Mouse (Mus musculus): ENCODE data around the gene Morc1. TPM values are rescaled to one million over a fixed set of nuclear protein-coding genes. Genes with fewer than 3 reads are reported as not detected.

Morc1 gene
- polyA plus RNA-seq, 1 experiment from 2014 or later = not detected

DNA sequence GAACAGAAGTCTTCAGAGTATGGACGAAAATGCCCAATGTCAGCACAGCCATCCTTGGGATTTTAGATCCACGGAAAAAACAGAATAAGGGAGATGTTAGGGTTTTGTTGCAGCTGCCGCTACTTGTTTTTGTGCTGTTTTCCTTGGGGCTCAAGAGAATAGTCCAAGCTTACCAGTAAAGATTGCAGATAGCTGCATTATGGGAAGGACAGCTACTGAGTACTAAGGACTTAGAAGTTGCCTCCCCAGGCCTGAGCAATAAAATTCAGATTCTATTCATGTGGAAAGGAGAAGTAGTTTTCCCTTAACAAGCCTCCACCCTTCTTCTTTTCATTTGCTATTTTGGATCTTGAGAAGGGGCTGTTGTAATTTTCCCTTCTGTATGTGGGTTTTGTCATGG is 177.2 kb downstream of the Morc1 start:
- Histone ChIP-seq H3K36me3 (no peaks in the 10 kb centered on the region), H3K27me3 (no peaks in the 10 kb centered on the region), H3K4me3 (no peak overlapping the region), H3K9ac (no peak overlapping the region), H3K4me1 (no peaks in the 10 kb centered on the region), H3K27ac (no peak overlapping the region), H3K9me3 (no peaks in the 10 kb centered on the region), H3K4me2 (no peak overlapping the region)
- ATAC-seq (ENCODE audit: insufficient number of reproducible peaks, insufficient read depth, low FRiP score, low TSS enrichment, low read depth) = no peak
- WGBS = 89% methylated on average over 3 of the region's 3 CpGs

DNA sequence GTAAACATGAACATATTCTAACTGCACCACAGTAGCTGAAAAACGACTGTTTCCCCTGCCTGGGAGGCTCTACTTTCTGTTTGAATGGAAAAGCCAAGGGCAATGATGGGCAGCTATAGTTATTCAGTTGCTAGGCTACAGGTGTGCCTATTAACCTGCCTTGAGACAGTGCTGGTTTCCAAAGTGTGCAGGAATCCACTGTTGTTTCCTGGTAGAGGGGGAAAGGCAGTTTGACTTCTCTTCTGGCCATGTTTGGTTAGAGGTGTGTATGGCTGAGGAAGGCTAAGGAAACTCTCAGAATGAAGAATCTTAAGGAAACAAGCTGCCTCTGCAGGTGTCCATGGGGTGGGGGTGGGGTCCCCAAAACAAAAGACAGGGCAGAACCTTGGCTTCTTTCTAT is 179.8 kb downstream of the Morc1 start:
- WGBS = 44% methylated on average over 1 of the region's 1 CpGs
- H3K9me3 ChIP-seq = no peaks in the 10 kb centered on the region
- ATAC-seq (ENCODE audit: insufficient number of reproducible peaks, insufficient read depth, low FRiP score, low TSS enrichment, low read depth) = no peak
- H3K27ac ChIP-seq = no peak overlapping the region
- H3K4me1 ChIP-seq = no peaks in the 10 kb centered on the region
- no peak overlapping the region for H3K9ac ChIP-seq
- no peaks in the 10 kb centered on the region for H3K36me3 ChIP-seq
- H3K27me3 ChIP-seq = no peaks in the 10 kb centered on the region
- H3K4me3 ChIP-seq = no peak overlapping the region
- no peak overlapping the region for H3K4me2 ChIP-seq

GRCm38 (mm10) chr16:48611436-48611835 is 180.4 kb downstream of the Morc1 start:
- Histone ChIP-seq H3K9ac (no peak overlapping the region), H3K36me3 (no peaks in the 10 kb centered on the region), H3K9me3 (no peaks in the 10 kb centered on the region), H3K4me3 (no peak overlapping the region), H3K4me1 (no peaks in the 10 kb centered on the region), H3K27ac (no peak overlapping the region), H3K4me2 (no peak overlapping the region), H3K27me3 (no peaks in the 10 kb centered on the region)
- 89% methylated on average over 2 of the region's 2 CpGs for WGBS
- ATAC-seq (ENCODE audit: insufficient number of reproducible peaks, insufficient read depth, low FRiP score, low TSS enrichment, low read depth) = no peak

- H3K4me1 ChIP-seq = no peaks in the 10 kb centered on the region
- H3K27me3 ChIP-seq = no peaks in the 10 kb centered on the region
- WGBS = 40% methylated on average over 1 of the region's 1 CpGs
- no peak overlapping the region for H3K9ac ChIP-seq
- no peak for ATAC-seq (ENCODE audit: insufficient number of reproducible peaks, insufficient read depth, low FRiP score, low TSS enrichment, low read depth)
- no peak overlapping the region for H3K27ac ChIP-seq
- no peak overlapping the region for H3K4me3 ChIP-seq
- H3K4me2 ChIP-seq = no peak overlapping the region
- H3K36me3 ChIP-seq = no peaks in the 10 kb centered on the region
- H3K9me3 ChIP-seq = no peaks in the 10 kb centered on the region
These were observed 182.7 kb downstream of the Morc1 start for GRCm38 (mm10) chr16:48613783-48614182.

DNA sequence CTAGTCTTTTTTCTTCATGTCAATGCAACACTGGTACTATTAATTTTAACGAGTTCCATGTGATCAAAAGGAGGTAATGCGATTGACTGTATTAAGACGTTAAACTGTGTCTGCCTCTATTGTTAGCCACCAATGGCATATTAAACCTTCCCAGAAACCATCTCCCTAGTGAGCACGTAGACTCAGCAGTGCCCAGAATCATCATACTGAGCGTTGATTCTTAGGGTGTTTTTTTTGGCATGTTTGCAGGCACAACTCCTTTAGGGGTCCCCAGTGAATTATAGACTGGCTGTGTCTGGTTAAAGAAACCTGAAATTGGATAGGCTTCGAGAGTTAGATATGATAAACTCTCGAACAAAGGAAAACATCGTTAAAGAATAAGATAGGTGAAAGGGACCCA is 189.5 kb downstream of the Morc1 start:
- Histone ChIP-seq H3K36me3 (no peaks in the 10 kb centered on the region), H3K9me3 (no peaks in the 10 kb centered on the region), H3K4me3 (no peak overlapping the region), H3K9ac (no peak overlapping the region), H3K4me1 (no peaks in the 10 kb centered on the region), H3K27me3 (no peaks in the 10 kb centered on the region), H3K27ac (no peak overlapping the region), H3K4me2 (no peak overlapping the region)
- no peak for ATAC-seq (ENCODE audit: insufficient number of reproducible peaks, insufficient read depth, low FRiP score, low TSS enrichment, low read depth)
- WGBS = 32% methylated on average over 8 of the region's 8 CpGs

GRCm38 (mm10) chr16:48621019-48621418 is 190.0 kb downstream of the Morc1 start:
- Histone ChIP-seq H3K27ac (no peak overlapping the region), H3K36me3 (no peaks in the 10 kb centered on the region), H3K9ac (no peak overlapping the region), H3K9me3 (no peaks in the 10 kb centered on the region), H3K4me2 (no peak overlapping the region), H3K27me3 (no peaks in the 10 kb centered on the region), H3K4me3 (no peak overlapping the region), H3K4me1 (no peaks in the 10 kb centered on the region)
- ATAC-seq (ENCODE audit: insufficient number of reproducible peaks, insufficient read depth, low FRiP score, low TSS enrichment, low read depth) = no peak
- 13% methylated on average over 2 of the region's 2 CpGs for WGBS

- H3K4me3 ChIP-seq = no peak overlapping the region
- no peak overlapping the region for H3K9ac ChIP-seq
- no peaks in the 10 kb centered on the region for H3K4me1 ChIP-seq
- no peak overlapping the region for H3K27ac ChIP-seq
- ATAC-seq (ENCODE audit: insufficient number of reproducible peaks, insufficient read depth, low FRiP score, low TSS enrichment, low read depth) = no peak
- 81% methylated on average over 1 of the region's 1 CpGs for WGBS
- H3K9me3 ChIP-seq = no peaks in the 10 kb centered on the region
- H3K36me3 ChIP-seq = no peaks in the 10 kb centered on the region
- no peaks in the 10 kb centered on the region for H3K27me3 ChIP-seq
- no peak overlapping the region for H3K4me2 ChIP-seq
These were observed 192.4 kb downstream of the Morc1 start for GRCm38 (mm10) chr16:48623447-48623846.

DNA sequence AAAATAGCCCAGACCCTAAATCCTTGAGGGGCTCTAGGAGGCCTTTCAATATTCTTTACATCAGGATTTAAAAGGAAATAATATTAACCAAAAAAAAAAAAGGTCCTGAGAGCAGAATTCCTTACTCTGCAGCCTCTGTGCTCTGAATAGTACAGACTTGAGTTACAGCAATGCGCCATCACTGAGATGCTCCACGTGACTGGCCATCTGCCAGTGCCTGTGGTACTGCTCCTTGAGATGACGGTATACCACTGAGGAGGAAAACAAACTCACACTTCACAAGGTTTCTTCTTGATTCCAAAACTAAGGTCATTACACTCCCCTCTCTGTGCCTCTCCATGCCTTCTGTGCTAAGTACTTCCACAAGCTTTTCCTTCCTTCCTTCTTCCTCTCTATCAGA is 195.1 kb downstream of the Morc1 start:
- 62% methylated on average over 3 of the region's 3 CpGs for WGBS
- H3K9me3 ChIP-seq = no peaks in the 10 kb centered on the region
- no peak overlapping the region for H3K9ac ChIP-seq
- H3K4me3 ChIP-seq = no peak overlapping the region
- no peaks in the 10 kb centered on the region for H3K4me1 ChIP-seq
- ATAC-seq (ENCODE audit: insufficient number of reproducible peaks, insufficient read depth, low FRiP score, low TSS enrichment, low read depth) = no peak
- H3K27ac ChIP-seq = no peak overlapping the region
- no peak overlapping the region for H3K4me2 ChIP-seq
- H3K36me3 ChIP-seq = no peaks in the 10 kb centered on the region
- no peaks in the 10 kb centered on the region for H3K27me3 ChIP-seq

DNA sequence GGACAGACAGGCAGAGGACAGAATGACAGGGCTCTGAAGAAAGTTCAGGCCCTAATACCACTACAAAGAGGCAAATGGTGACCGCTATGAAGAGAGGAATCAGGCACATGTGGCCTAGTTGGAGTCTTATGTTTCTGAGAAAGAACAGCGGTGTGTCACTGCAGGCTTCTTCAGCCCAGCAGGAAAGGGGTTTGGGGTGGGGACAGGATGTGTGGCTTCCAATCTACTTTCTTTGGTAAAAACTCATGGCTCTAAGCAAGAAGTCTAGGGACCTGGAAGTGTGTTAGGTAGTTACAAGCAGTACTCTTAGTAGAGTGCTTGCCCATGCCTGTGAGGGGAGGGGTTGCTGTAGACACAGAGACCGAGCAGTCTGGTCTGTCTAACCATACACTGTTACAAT is 196.3 kb downstream of the Morc1 start:
- 93% methylated on average over 3 of the region's 3 CpGs for WGBS
- no peak for ATAC-seq (ENCODE audit: insufficient number of reproducible peaks, insufficient read depth, low FRiP score, low TSS enrichment, low read depth)

DNA sequence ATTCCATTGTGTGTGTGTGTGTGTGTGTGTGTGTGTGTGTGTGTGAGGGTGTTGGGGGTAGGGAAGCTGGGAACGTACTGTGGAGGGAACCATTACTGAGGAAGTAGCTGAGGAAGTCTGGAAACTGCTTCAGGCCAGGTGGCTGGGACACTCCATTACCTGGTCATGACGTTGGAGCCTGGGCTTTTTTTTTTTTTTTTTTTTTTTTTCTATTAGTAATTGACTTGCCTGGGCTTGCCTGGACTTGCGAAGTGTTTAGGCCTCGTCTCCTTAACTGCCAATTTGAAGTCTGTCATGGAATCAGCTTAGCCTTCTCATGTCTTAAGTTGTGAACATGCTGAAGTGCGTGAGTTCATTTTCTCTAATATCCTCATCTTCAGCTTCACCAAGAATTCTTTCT is 198.7 kb downstream of the Morc1 start:
- no peaks in the 10 kb centered on the region for H3K36me3 ChIP-seq
- H3K4me2 ChIP-seq = no peak overlapping the region
- WGBS = 69% methylated on average over 5 of the region's 5 CpGs
- H3K4me3 ChIP-seq = no peak overlapping the region
- ATAC-seq (ENCODE audit: insufficient number of reproducible peaks, insufficient read depth, low FRiP score, low TSS enrichment, low read depth) = no peak
- no peaks in the 10 kb centered on the region for H3K9me3 ChIP-seq
- H3K9ac ChIP-seq = no peak overlapping the region
- H3K4me1 ChIP-seq = no peaks in the 10 kb centered on the region
- no peaks in the 10 kb centered on the region for H3K27me3 ChIP-seq
- no peak overlapping the region for H3K27ac ChIP-seq

More for the DNA sequence above, 196.3 kb downstream of the Morc1 start:
- Histone ChIP-seq H3K4me3 (no peak overlapping the region), H3K9ac (no peak overlapping the region), H3K4me2 (no peak overlapping the region), H3K27ac (no peak overlapping the region), H3K9me3 (no peaks in the 10 kb centered on the region), H3K36me3 (no peaks in the 10 kb centered on the region), H3K4me1 (no peaks in the 10 kb centered on the region), H3K27me3 (no peaks in the 10 kb centered on the region)

- Histone ChIP-seq H3K36me3 (no peaks in the 10 kb centered on the region), H3K9me3 (no peaks in the 10 kb centered on the region), H3K4me1 (no peaks in the 10 kb centered on the region), H3K27ac (no peak overlapping the region), H3K4me3 (no peak overlapping the region), H3K27me3 (no peaks in the 10 kb centered on the region), H3K4me2 (no peak overlapping the region), H3K9ac (no peak overlapping the region)
- WGBS = 35% methylated on average over 8 of the region's 8 CpGs
- ATAC-seq (ENCODE audit: insufficient number of reproducible peaks, insufficient read depth, low FRiP score, low TSS enrichment, low read depth) = no peak
These were observed 199.4 kb downstream of the Morc1 start for GRCm38 (mm10) chr16:48630466-48630865.

- H3K36me3 ChIP-seq = no peaks in the 10 kb centered on the region
- no peak overlapping the region for H3K27ac ChIP-seq
- no peaks in the 10 kb centered on the region for H3K4me1 ChIP-seq
- H3K4me2 ChIP-seq = no peak overlapping the region
- no peak overlapping the region for H3K9ac ChIP-seq
- no peaks in the 10 kb centered on the region for H3K9me3 ChIP-seq
- no peaks in the 10 kb centered on the region for H3K27me3 ChIP-seq
- 82% methylated on average over 6 of the region's 6 CpGs for WGBS
- H3K4me3 ChIP-seq = no peak overlapping the region
- no peak for ATAC-seq (ENCODE audit: insufficient number of reproducible peaks, insufficient read depth, low FRiP score, low TSS enrichment, low read depth)
These were observed 201.3 kb downstream of the Morc1 start for GRCm38 (mm10) chr16:48632351-48632750.

- Histone ChIP-seq H3K4me3 (no peak overlapping the region), H3K27ac (no peak overlapping the region), H3K9me3 (no peaks in the 10 kb centered on the region), H3K4me2 (no peak overlapping the region), H3K4me1 (no peaks in the 10 kb centered on the region), H3K36me3 (no peaks in the 10 kb centered on the region), H3K9ac (no peak overlapping the region), H3K27me3 (no peaks in the 10 kb centered on the region)
- no peak for ATAC-seq (ENCODE audit: insufficient number of reproducible peaks, insufficient read depth, low FRiP score, low TSS enrichment, low read depth)
- 53% methylated on average over 2 of the region's 2 CpGs for WGBS
These were observed 215.2 kb downstream of the Morc1 start for GRCm38 (mm10) chr16:48646246-48646645.
